Mouse (Mus musculus) thymus, adult 2 months (tissue): ENCODE results near the gene Kcnh3. TPM values are rescaled to one million over a fixed set of nuclear protein-coding genes. Genes with fewer than 3 reads are reported as not detected.

Experiments
- DNase-seq: peaks from one replicate; pipeline ENCODE4 v3.0.0; 2021
- H3K27ac ChIP-seq: fragments of 200-500 bp; 2 replicates; pipeline ENCODE4 v1.5.1; 2012; ENCODE audit warnings: low read length, control low read depth; ENCODE audit not compliant: control insufficient read depth, insufficient read depth
- H3K27me3 ChIP-seq: fragments of 200-500 bp; 2 replicates; pipeline ENCODE4 v1.6.1; 2012; ENCODE audit warnings: mild to moderate bottlenecking, low read length, moderate library complexity, mixed read lengths; ENCODE audit not compliant: control insufficient read depth, insufficient read depth
- H3K36me3 ChIP-seq: fragments of 200-500 bp; 2 replicates; pipeline ENCODE4 v1.6.1; 2012; ENCODE audit warnings: mild to moderate bottlenecking, low read length, moderate library complexity; ENCODE audit not compliant: control insufficient read depth, insufficient read depth
- H3K4me1 ChIP-seq: fragments of 200-500 bp; replicated peaks from 2 replicates; pipeline ENCODE4 v1.6.1; 2012; ENCODE audit warnings: low read length; ENCODE audit not compliant: control insufficient read depth, insufficient read depth
- H3K4me3 ChIP-seq: fragments of 200-500 bp; 2 replicates; pipeline ENCODE4 v1.5.1; 2012; ENCODE audit warnings: mild to moderate bottlenecking, low read length, control low read depth, moderate library complexity; ENCODE audit not compliant: control insufficient read depth, insufficient read depth
- CTCF ChIP-seq: fragments of 200-500 bp; IDR thresholded peaks from 2 replicates; pipeline ENCODE4 v1.5.1; 2012; ENCODE audit warnings: mild to moderate bottlenecking, control low read depth, low read length, moderate library complexity, borderline replicate concordance; ENCODE audit not compliant: control insufficient read depth, poor library complexity, insufficient read depth; ENCODE audit errors: extremely low read depth
- POLR2A ChIP-seq: fragments of 200-500 bp; IDR thresholded peaks from 2 replicates; pipeline ENCODE4 v1.6.1; 2012; ENCODE audit warnings: mild to moderate bottlenecking, low read length, control low read depth, moderate library complexity; ENCODE audit not compliant: control insufficient read depth, poor library complexity, insufficient read depth; ENCODE audit errors: extremely low read depth
- WGBS: fragments of 180-500 bp; shearing (Covaris S2); methylation state at CpG from one replicate; pipeline ENCODE4 v1.1.7; 2018; 5-methylcytosine and 5-hydroxymethylcytosine counted together
- polyA plus RNA-seq: library from polyadenylated mRNA; depleted of rRNA; stranded (reverse); fragments of >200 nt; gene quantifications from 2 replicates; pipeline ENCODE4 v1.2.3, GENCODE M21; 2012

The Kcnh3 gene
- polyA plus RNA-seq, 1 experiment = 83.5 TPM

- H3K27me3 ChIP-seq = no peaks in the 10 kb centered on the region
- WGBS = 74% methylated on average over 8 of the region's 8 CpGs
- H3K4me1 ChIP-seq = peaks cover 7% of the 10 kb centered on the region; the same call in 1 of the 2 replicates
- H3K36me3 ChIP-seq = no peaks in the 10 kb centered on the region
- no peak for TF ChIP-seq POLR2A
- TF ChIP-seq CTCF = no peak
- no peak for DNase-seq
- no peak overlapping the region for H3K4me3 ChIP-seq
- H3K27ac ChIP-seq = peak overlapping the region; percentile 43; the same call in 1 of the 2 replicates
Observed at GRCm38 (mm10) chr15:99259167-99259729, 34.6 kb downstream of the Kcnh3 start.

GRCm38 (mm10) chr15:99259730-99260252 lies 35.1 kb downstream of the Kcnh3 start:
- Histone ChIP-seq H3K27ac (peak overlapping the region; percentile 43; the same call in 1 of the 2 replicates), H3K4me1 (peaks cover 7% of the 10 kb centered on the region; the same call in 1 of the 2 replicates), H3K4me3 (no peak overlapping the region), H3K36me3 (no peaks in the 10 kb centered on the region), H3K27me3 (no peaks in the 10 kb centered on the region)
- TF ChIP-seq CTCF (no peak), POLR2A (no peak)
- 6% methylated on average over 8 of the region's 10 CpGs for WGBS
- DNase-seq = peak; percentile 45

GRCm38 (mm10) chr15:99262702-99263101 lies 38.0 kb downstream of the Kcnh3 start:
- 91% methylated on average over 10 of the region's 10 CpGs for WGBS
- TF ChIP-seq CTCF (no peak), POLR2A (no peak)
- Histone ChIP-seq H3K4me3 (no peak overlapping the region), H3K36me3 (no peaks in the 10 kb centered on the region), H3K27me3 (no peaks in the 10 kb centered on the region), H3K27ac (no peak overlapping the region), H3K4me1 (peaks cover 7% of the 10 kb centered on the region; the same call in 1 of the 2 replicates)
- no peak for DNase-seq

GRCm38 (mm10) chr15:99264363-99264762 lies 39.7 kb downstream of the Kcnh3 start:
- Histone ChIP-seq H3K4me1 (peaks cover 7% of the 10 kb centered on the region; the same call in 1 of the 2 replicates), H3K27ac (no peak overlapping the region), H3K4me3 (no peak overlapping the region), H3K36me3 (no peaks in the 10 kb centered on the region), H3K27me3 (no peaks in the 10 kb centered on the region)
- 98% methylated on average over 2 of the region's 2 CpGs for WGBS
- TF ChIP-seq POLR2A (no peak), CTCF (no peak)
- no peak for DNase-seq

- DNase-seq = peak; percentile 78
- H3K4me3 ChIP-seq = no peak overlapping the region
- WGBS = 49% methylated on average over 4 of the region's 4 CpGs
- no peaks in the 10 kb centered on the region for H3K36me3 ChIP-seq
- TF ChIP-seq POLR2A (no peak), CTCF (peak; percentile 62; the same call in 1 of the 2 replicates)
- H3K27ac ChIP-seq = no peak overlapping the region
- no peaks in the 10 kb centered on the region for H3K4me1 ChIP-seq
- H3K27me3 ChIP-seq = no peaks in the 10 kb centered on the region
Observed at GRCm38 (mm10) chr15:99265679-99266078, 41.0 kb downstream of the Kcnh3 start.

- no peak for DNase-seq
- 0 out of 2 replicates have a peak overlapping the region, but pooled peaks have one; percentile 8 for H3K4me3 ChIP-seq
- H3K27ac ChIP-seq = peak overlapping the region; percentile 69; the same call in 1 of the 2 replicates
- H3K27me3 ChIP-seq = no peaks in the 10 kb centered on the region
- no peaks in the 10 kb centered on the region for H3K36me3 ChIP-seq
- TF ChIP-seq CTCF = no peak
- TF ChIP-seq POLR2A = no peak
- H3K4me1 ChIP-seq = peaks cover 14% of the 10 kb centered on the region
- WGBS = 58% methylated on average over 8 of the region's 8 CpGs
Observed at GRCm38 (mm10) chr15:99276095-99276494, 51.4 kb downstream of the Kcnh3 start.
